Mouse (Mus musculus): ENCODE results near the gene Kazn. TPM values are rescaled to one million over a fixed set of nuclear protein-coding genes. Genes with fewer than 3 reads are reported as not detected.

The Kazn gene
- polyA plus RNA-seq, 1 experiment from 2014 or later, result 13.7 TPM

DNA sequence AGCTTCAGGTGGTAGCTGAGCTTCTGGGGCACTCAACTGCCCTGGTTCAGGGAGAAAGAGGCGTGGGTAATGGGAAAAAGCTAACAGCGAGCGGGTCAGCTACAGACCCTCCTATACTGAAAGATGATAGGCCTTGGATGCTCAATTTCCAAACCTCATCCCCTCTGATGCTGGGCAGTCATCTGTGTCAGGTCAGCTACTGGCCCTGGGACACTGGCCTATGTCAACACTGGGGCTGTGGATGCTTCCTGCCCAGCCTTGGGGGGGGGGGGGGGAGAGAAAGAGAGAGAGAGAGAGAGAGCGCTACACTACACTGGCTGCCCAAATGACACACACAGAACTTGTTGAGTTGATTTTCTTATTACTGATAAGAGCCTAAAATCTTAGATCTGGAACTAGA lies 28.6 kb upstream of the Kazn start:
- H3K36me3 ChIP-seq (ENCODE audit: control insufficient read depth, insufficient read depth, low read length), result no peaks in the 10 kb centered on the region
- no peak overlapping the region for H3K4me3 ChIP-seq (ENCODE audit: low read depth, low read length)
- no peak overlapping the region for H3K4me2 ChIP-seq (ENCODE audit: low read length)
- ATAC-seq (replicated peaks; ENCODE audit: low FRiP score, low TSS enrichment, low read depth), result no peak
- no peak overlapping the region for H3K9ac ChIP-seq (ENCODE audit: low read length)
- H3K27me3 ChIP-seq (replicated peaks; ENCODE audit: control insufficient read depth, insufficient read depth, low read length), result no peaks in the 10 kb centered on the region
- no peak overlapping the region for H3K27ac ChIP-seq (ENCODE audit: low read depth)
- WGBS, result 69% methylated on average over 4 of the region's 4 CpGs
- no peak for DNase-seq (ENCODE audit: low spot score)
- peaks cover 3% of the 10 kb centered on the region; the same call in 1 of the 2 replicates for H3K9me3 ChIP-seq (ENCODE audit: control insufficient read depth, low read length)
- no peaks in the 10 kb centered on the region for H3K4me1 ChIP-seq (replicated peaks; ENCODE audit: control insufficient read depth, insufficient read depth, low read length)

DNA sequence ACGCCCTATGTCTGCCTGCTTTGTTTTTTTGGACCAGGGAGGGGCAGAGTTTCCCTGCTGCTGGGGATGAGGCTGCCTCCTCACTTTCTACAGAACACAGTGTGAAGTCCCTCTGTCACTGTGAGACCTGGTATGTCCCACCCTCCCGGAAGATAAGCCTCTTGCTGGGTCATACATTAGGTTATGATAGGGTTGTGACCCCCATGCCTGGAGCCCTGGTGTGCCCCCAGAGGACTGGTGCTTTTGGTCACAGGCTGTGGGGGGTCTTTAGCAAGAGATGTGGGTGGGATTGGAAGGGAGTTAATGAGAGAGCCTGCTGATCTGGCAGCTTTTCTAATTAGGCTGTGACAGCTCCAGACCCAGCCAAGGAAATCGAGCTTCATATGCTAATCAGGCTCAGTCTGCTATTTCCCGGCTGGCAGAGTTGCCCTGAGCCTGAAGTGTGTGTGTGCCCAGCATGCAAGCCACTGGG lies 28.2 kb upstream of the Kazn start:
- 35% methylated on average over 4 of the region's 4 CpGs for WGBS
- H3K4me1 ChIP-seq (replicated peaks; ENCODE audit: control insufficient read depth, insufficient read depth, low read length), result no peaks in the 10 kb centered on the region
- H3K9me3 ChIP-seq (ENCODE audit: control insufficient read depth, low read length), result peaks cover 3% of the 10 kb centered on the region; the same call in 1 of the 2 replicates
- no peaks in the 10 kb centered on the region for H3K36me3 ChIP-seq (ENCODE audit: control insufficient read depth, insufficient read depth, low read length)
- H3K9ac ChIP-seq (ENCODE audit: low read length), result no peak overlapping the region
- no peak overlapping the region for H3K4me3 ChIP-seq (ENCODE audit: low read depth, low read length)
- H3K27ac ChIP-seq (ENCODE audit: low read depth), result no peak overlapping the region
- DNase-seq (ENCODE audit: low spot score) (no peak), ATAC-seq (replicated peaks; ENCODE audit: low FRiP score, low TSS enrichment, low read depth) (no peak)
- H3K4me2 ChIP-seq (ENCODE audit: low read length), result no peak overlapping the region
- no peaks in the 10 kb centered on the region for H3K27me3 ChIP-seq (replicated peaks; ENCODE audit: control insufficient read depth, insufficient read depth, low read length)

DNA sequence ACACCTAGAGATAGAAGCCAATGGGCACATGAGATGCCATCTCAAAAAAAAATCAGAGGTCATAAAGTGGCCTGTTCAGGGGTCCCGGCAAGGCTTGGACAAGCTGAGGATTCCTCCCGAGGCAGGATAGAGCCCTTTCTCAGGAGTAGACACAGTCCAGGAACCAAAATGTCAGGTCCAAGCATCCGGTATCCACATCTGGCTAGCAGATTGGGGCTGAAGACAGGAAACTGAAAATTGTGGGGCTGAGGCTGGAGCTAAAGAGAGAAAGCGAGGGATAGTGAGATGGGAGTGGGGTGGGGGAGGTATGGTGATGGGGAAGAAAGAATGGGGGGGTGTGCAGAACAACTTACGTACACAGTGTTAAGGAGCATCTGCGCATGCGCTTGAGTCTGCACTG lies 25.1 kb upstream of the Kazn start:
- no peak for DNase-seq (ENCODE audit: low spot score)
- Histone ChIP-seq H3K4me3 (ENCODE audit: low read depth, low read length) (no peak overlapping the region), H3K27me3 (replicated peaks; ENCODE audit: control insufficient read depth, insufficient read depth, low read length) (no peaks in the 10 kb centered on the region), H3K9ac (ENCODE audit: low read length) (no peak overlapping the region), H3K4me1 (replicated peaks; ENCODE audit: control insufficient read depth, insufficient read depth, low read length) (no peaks in the 10 kb centered on the region), H3K36me3 (ENCODE audit: control insufficient read depth, insufficient read depth, low read length) (no peaks in the 10 kb centered on the region), H3K27ac (ENCODE audit: low read depth) (no peak overlapping the region), H3K4me2 (ENCODE audit: low read length) (no peak overlapping the region), H3K9me3 (ENCODE audit: control insufficient read depth, low read length) (peaks cover 3% of the 10 kb centered on the region; the same call in 1 of the 2 replicates)
- 84% methylated on average over 7 of the region's 7 CpGs for WGBS
- ATAC-seq (replicated peaks; ENCODE audit: low FRiP score, low TSS enrichment, low read depth), result no peak

DNA sequence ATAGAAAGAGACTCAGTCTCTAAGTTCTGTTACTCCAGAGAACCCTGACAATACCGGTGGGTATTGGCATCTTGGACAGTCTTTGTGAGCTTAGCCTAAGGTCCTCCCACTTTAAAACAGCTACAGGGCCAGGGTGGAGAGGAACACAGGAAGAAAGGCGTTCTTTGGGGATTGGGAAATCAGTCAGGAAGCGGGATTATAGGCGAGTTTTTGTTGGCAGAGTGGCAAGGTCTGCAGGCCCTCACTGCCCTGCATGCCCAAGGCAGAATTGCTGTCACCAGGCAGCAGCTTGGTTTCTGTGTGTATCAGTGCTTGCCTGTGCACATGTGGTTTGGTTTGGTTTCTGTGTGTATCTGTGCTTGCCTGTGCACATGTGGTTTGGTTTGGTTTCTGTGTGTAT lies 22.5 kb upstream of the Kazn start:
- no peaks in the 10 kb centered on the region for H3K27me3 ChIP-seq (replicated peaks; ENCODE audit: control insufficient read depth, insufficient read depth, low read length)
- 72% methylated on average over 4 of the region's 4 CpGs for WGBS
- no peaks in the 10 kb centered on the region for H3K4me1 ChIP-seq (replicated peaks; ENCODE audit: control insufficient read depth, insufficient read depth, low read length)
- no peak overlapping the region for H3K9ac ChIP-seq (ENCODE audit: low read length)
- ATAC-seq (replicated peaks; ENCODE audit: low FRiP score, low TSS enrichment, low read depth) (no peak), DNase-seq (ENCODE audit: low spot score) (no peak)
- no peak overlapping the region for H3K4me3 ChIP-seq (ENCODE audit: low read depth, low read length)
- no peak overlapping the region for H3K27ac ChIP-seq (ENCODE audit: low read depth)
- no peaks in the 10 kb centered on the region for H3K36me3 ChIP-seq (ENCODE audit: control insufficient read depth, insufficient read depth, low read length)
- no peaks in the 10 kb centered on the region for H3K9me3 ChIP-seq (ENCODE audit: control insufficient read depth, low read length)
- no peak overlapping the region for H3K4me2 ChIP-seq (ENCODE audit: low read length)

DNA sequence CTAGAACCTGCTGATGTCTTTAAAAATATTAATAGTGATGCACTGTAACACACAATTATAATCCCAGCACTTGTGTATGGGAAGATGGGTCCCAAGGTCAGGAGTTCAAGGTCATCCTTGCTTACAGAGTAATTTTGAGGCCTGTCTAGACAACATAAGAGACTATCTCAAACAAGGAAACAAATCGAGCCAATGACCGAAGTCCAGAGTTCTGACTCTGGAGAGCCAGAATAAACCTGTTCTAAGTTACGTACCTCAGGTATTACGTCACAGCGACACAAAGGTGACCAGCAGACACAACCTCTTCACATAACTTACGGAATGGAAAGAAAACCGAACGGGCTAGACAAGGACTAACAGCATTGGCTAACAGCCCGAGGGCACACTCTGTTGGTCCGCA lies 19.5 kb upstream of the Kazn start:
- DNase-seq (ENCODE audit: low spot score) (no peak), ATAC-seq (replicated peaks; ENCODE audit: low FRiP score, low TSS enrichment, low read depth) (no peak)
- Histone ChIP-seq H3K9ac (ENCODE audit: low read length) (no peak overlapping the region), H3K27ac (ENCODE audit: low read depth) (no peak overlapping the region), H3K4me3 (ENCODE audit: low read depth, low read length) (no peak overlapping the region), H3K4me2 (ENCODE audit: low read length) (no peak overlapping the region), H3K9me3 (ENCODE audit: control insufficient read depth, low read length) (no peaks in the 10 kb centered on the region), H3K36me3 (ENCODE audit: control insufficient read depth, insufficient read depth, low read length) (no peaks in the 10 kb centered on the region), H3K27me3 (replicated peaks; ENCODE audit: control insufficient read depth, insufficient read depth, low read length) (no peaks in the 10 kb centered on the region), H3K4me1 (replicated peaks; ENCODE audit: control insufficient read depth, insufficient read depth, low read length) (no peaks in the 10 kb centered on the region)
- 91% methylated on average over 10 of the region's 10 CpGs for WGBS

DNA sequence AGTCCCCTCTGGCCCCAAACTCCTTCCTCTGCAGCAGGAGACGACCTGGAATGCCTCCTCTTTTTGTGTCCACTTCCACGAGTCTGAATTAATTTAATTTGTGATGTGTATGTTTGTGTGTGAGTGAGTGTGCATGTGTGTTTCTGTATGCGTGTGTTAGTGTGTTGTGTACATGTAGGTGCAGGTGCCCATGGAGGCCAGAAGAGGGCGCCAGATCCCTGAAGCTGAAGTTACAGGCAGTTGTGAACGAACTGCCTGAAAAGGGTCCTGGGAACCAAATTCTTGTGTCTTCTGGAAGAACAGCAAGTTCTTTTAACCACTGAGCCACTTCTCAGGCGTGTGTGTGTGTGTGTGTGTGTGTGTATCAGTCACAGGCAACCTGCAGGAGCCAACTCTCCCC lies 14.9 kb upstream of the Kazn start:
- 76% methylated on average over 6 of the region's 6 CpGs for whole genome bisulfite sequencing

DNA sequence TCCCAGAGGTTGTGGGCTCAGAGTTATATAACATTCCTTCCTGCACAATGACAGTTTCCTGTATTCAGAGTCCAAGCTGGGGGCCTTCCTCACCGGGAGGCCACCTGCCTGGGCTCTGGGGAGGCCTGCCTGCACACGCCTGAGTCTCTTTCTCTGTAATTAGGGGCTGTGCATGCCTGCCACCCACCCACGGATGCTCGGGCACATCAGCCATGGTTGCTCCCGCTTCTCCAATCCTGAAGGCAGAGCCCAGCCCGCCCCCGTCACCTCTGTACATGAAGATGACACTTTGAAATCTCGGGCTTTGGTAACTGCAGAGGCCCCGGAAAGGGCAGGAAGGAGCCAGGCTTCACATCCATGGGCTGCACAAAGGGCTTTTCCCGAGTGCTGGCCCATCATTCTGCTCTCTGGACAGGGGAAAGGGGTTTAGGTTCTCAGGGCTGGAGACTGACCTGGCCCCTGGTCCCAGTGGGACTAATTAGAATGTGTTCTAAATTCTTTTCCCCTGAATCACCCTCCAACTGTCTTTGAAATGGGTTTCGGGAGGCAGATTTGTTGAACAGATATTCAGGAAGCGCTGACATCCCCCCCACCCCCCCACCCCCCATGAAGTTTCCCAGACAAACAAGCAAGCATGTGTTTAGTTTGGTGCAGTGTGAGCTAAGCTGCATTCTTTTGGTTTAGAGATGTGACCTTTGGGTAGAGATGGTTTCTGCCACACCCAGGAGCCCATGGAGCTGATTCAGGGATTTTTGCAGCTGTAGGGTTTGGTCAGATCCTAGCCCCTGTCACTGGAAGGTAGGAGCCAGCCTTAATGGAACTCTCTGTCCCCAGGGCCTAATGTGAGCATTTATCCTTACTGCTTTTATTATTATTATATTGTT lies 12.5 kb upstream of the Kazn start:
- Histone ChIP-seq H3K4me2 (ENCODE audit: low read length) (no peak overlapping the region), H3K27me3 (replicated peaks; ENCODE audit: control insufficient read depth, insufficient read depth, low read length) (no peaks in the 10 kb centered on the region), H3K36me3 (ENCODE audit: control insufficient read depth, insufficient read depth, low read length) (no peaks in the 10 kb centered on the region), H3K27ac (ENCODE audit: low read depth) (no peak overlapping the region), H3K4me1 (replicated peaks; ENCODE audit: control insufficient read depth, insufficient read depth, low read length) (peaks cover 10% of the 10 kb centered on the region), H3K4me3 (ENCODE audit: low read depth, low read length) (no peak overlapping the region), H3K9ac (ENCODE audit: low read length) (no peak overlapping the region), H3K9me3 (ENCODE audit: control insufficient read depth, low read length) (no peaks in the 10 kb centered on the region)
- WGBS, result 35% methylated on average over 12 of the region's 12 CpGs
- ATAC-seq (replicated peaks; ENCODE audit: low FRiP score, low TSS enrichment, low read depth) (no peak), DNase-seq (ENCODE audit: low spot score) (no peak)

More for the DNA sequence above, 14.9 kb upstream of the Kazn start:
- Histone ChIP-seq H3K36me3 (ENCODE audit: control insufficient read depth, insufficient read depth, low read length) (no peaks in the 10 kb centered on the region), H3K27me3 (replicated peaks; ENCODE audit: control insufficient read depth, insufficient read depth, low read length) (no peaks in the 10 kb centered on the region), H3K27ac (ENCODE audit: low read depth) (no peak overlapping the region), H3K4me3 (ENCODE audit: low read depth, low read length) (no peak overlapping the region), H3K4me1 (replicated peaks; ENCODE audit: control insufficient read depth, insufficient read depth, low read length) (peaks cover 10% of the 10 kb centered on the region), H3K4me2 (ENCODE audit: low read length) (no peak overlapping the region), H3K9me3 (ENCODE audit: control insufficient read depth, low read length) (no peaks in the 10 kb centered on the region), H3K9ac (ENCODE audit: low read length) (no peak overlapping the region)
- no peak for ATAC-seq (replicated peaks; ENCODE audit: low FRiP score, low TSS enrichment, low read depth)
- DNase-seq (ENCODE audit: low spot score), result no peak

DNA sequence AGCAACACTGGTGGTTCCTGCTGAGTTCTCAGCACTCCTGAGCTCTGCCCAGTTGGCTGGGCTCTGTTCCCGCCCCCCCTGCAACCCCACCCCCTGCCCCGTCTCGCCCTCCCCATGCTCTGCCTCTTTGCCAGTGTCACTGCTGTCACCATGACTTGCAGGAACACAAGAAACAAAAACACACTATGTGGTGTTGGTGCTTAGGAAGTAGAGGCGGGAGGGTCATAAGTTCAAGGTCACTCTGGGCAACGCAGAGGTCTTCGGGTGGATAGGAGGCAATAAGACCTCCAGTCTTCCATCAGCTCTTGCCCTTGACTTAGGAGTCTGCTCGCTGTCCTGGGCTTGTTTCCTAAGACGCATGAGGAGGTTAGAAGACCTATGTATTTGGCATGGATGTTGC lies 10.9 kb upstream of the Kazn start:
- ATAC-seq (replicated peaks; ENCODE audit: low FRiP score, low TSS enrichment, low read depth) (no peak), DNase-seq (ENCODE audit: low spot score) (no peak)
- H3K27me3 ChIP-seq (replicated peaks; ENCODE audit: control insufficient read depth, insufficient read depth, low read length), result no peaks in the 10 kb centered on the region
- H3K9ac ChIP-seq (ENCODE audit: low read length), result no peak overlapping the region
- H3K4me1 ChIP-seq (replicated peaks; ENCODE audit: control insufficient read depth, insufficient read depth, low read length), result peaks cover 10% of the 10 kb centered on the region
- H3K27ac ChIP-seq (ENCODE audit: low read depth), result no peak overlapping the region
- H3K9me3 ChIP-seq (ENCODE audit: control insufficient read depth, low read length), result no peaks in the 10 kb centered on the region
- 90% methylated on average over 8 of the region's 8 CpGs for WGBS
- no peaks in the 10 kb centered on the region for H3K36me3 ChIP-seq (ENCODE audit: control insufficient read depth, insufficient read depth, low read length)
- no peak overlapping the region for H3K4me3 ChIP-seq (ENCODE audit: low read depth, low read length)
- no peak overlapping the region for H3K4me2 ChIP-seq (ENCODE audit: low read length)

DNA sequence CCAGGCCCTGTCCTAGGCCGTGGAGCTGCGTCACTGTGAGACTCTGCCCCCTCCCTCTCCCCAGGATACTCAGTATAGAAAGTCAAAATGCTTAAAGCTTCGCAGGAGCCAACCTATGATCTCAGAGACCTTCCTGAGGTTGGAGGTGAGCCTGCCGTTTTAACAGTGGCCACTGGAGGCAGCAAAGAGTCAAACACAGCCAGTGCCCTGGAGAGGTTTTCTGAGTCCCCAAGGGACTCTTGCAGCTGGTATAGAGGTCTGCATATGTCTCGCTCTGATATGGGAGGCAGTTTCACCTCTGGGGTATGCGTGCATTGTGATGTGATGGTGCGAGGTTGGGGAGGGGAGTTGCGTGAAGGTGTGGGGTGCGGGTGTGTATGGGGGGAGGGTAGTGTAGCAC lies 10.2 kb upstream of the Kazn start:
- WGBS, result 27% methylated on average over 9 of the region's 9 CpGs
- Histone ChIP-seq H3K27ac (ENCODE audit: low read depth) (no peak overlapping the region), H3K4me1 (replicated peaks; ENCODE audit: control insufficient read depth, insufficient read depth, low read length) (peaks cover 10% of the 10 kb centered on the region), H3K27me3 (replicated peaks; ENCODE audit: control insufficient read depth, insufficient read depth, low read length) (no peaks in the 10 kb centered on the region), H3K36me3 (ENCODE audit: control insufficient read depth, insufficient read depth, low read length) (no peaks in the 10 kb centered on the region), H3K9me3 (ENCODE audit: control insufficient read depth, low read length) (no peaks in the 10 kb centered on the region), H3K4me2 (ENCODE audit: low read length) (no peak overlapping the region), H3K9ac (ENCODE audit: low read length) (no peak overlapping the region), H3K4me3 (ENCODE audit: low read depth, low read length) (no peak overlapping the region)
- ATAC-seq (replicated peaks; ENCODE audit: low FRiP score, low TSS enrichment, low read depth) (peak; percentile 37; the same call in 1 of the 2 replicates), DNase-seq (ENCODE audit: low spot score) (peak; percentile 87)

Data from intestine, embryonic 14.5 days (tissue).